Mouse (Mus musculus): ENCODE measurements around the gene Cblb.

DNA sequence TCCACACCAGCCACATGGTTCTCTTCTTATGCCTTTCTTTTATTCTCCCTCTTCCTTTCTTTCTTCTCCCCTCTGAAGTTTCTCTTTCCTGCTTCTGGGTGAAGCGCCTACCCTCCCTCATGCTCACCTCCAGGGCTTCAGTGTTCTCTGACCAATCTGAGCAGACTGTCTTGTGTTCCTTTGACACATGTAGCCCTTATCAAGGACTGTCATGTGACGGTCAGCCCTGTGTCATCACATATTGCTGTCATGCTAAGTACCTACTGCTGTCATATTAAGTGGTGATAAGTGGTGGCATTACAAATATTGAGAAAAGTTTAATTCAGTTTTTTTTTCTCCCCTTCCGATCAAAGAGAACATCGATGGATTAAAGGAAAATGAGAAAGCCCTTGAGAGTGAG lies 28.5 kb downstream of the Cblb start:
- TF ChIP-seq CTCF (IDR thresholded peaks at IDR 0.05; ENCODE audit: low read depth), result no peak
- no peak for TF ChIP-seq EP300 (IDR thresholded peaks at IDR 0.05; ENCODE audit: low read depth)

Measured in liver, postnatal 0 days (tissue).